Mouse (Mus musculus): ENCODE data around the gene Olfr665. TPM values are rescaled to one million over a fixed set of nuclear protein-coding genes. Genes with fewer than 3 reads are reported as not detected.
"Not testable (repeated sequence)": the region's sequence is repeated elsewhere in the genome, so short reads cannot be mapped to it uniquely, and the experiment has no call there.

Olfr665 gene
- total RNA-seq (2021) = not detected
- not detected in 2 replicates for polyA plus RNA-seq (2012; rRNA removed)
- long read RNA-seq = 0 reads

DNA sequence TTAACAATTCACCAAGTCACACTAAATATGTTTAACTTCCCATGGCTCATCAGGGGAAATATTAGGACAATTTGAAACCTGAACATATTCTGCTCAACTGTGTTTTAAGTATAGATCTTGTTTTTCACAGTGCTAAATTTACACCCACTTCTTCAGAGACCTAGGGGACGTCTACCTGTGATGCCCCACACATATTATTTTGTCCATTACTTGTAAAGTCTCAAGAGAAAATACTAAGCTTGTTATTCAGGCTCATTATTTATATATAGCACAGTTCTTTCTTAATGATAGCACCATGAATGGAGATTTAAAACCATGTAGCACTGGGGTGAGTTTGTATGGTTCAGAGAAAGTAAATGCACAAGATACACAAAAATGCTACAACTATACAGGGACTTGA, at the start of gene Olfr665:
TSS of gene Olfr665 (plus strand) at position 301 of the 400 bp plus-strand sequence.
- TF ChIP-seq EP300 (IDR thresholded peaks at IDR 0.05; ENCODE audit: insufficient read depth, low read depth, low read length) (no peak), POLR2A (IDR thresholded peaks at IDR 0.05; ENCODE audit: insufficient read depth, low read depth, low read length) (no peak), CTCF (IDR thresholded peaks at IDR 0.05) (no peak)
- Histone ChIP-seq H3K27ac (no peak within 1 kb of the TSS), H3K36me3 (ENCODE audit: control insufficient read depth, insufficient read depth, low read length) (no peaks in the 10 kb centered on the region), H3K4me3 (no peak within 1 kb of the TSS), H3K9ac (ENCODE audit: low read depth, low read length) (no peak within 1 kb of the TSS), H3K27me3 (ENCODE audit: control insufficient read depth, insufficient read depth, low read length) (no peaks in the 10 kb centered on the region), H3K79me2 (replicated peaks; ENCODE audit: control insufficient read depth, insufficient read depth, low read length) (no peaks in the 10 kb centered on the region), H3K4me1 (ENCODE audit: control insufficient read depth, insufficient read depth, low read length) (no peaks in the 10 kb centered on the region)
- DNase-seq = no peak
- intact Hi-C loops (cut with DNase I) = no loop called here
- 9% methylated on average over 1 of the region's 1 CpGs for WGBS

DNA sequence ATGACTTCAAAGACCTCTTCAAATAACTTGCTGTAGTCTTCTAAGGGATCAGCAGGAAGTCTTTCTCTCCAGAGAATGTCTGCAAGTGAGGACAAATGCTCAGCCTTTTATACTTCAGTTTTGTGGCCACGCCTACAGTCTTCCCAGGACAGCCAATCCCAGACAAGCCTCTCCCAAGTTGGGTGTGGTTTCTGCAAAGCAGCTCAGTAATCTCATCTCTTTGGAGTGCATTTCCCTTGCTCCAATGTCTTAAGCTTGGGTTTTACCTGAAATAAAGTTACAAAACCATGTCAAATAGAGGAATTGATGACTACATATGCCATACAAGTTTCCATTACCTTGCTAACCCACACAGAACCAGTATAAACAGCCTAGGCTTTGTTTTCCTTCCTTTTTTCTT, 35.3 kb upstream of the Olfr665 start, which contains the start of gene Usp17lb:
TSS of gene Usp17lb (minus strand) at position 101 of the 400 bp plus-strand sequence.
- H3K4me1 ChIP-seq (ENCODE audit: control insufficient read depth, insufficient read depth, low read length) = no peaks in the 10 kb centered on the region
- 52% methylated on average over 1 of the region's 1 CpGs for WGBS
- no peaks in the 10 kb centered on the region for H3K79me2 ChIP-seq (replicated peaks; ENCODE audit: control insufficient read depth, insufficient read depth, low read length)
- no peak within 1 kb of the TSS for H3K4me3 ChIP-seq
- intact Hi-C loops (cut with DNase I) = no loop called here
- H3K27ac ChIP-seq = no peak within 1 kb of the TSS
- no peaks in the 10 kb centered on the region for H3K36me3 ChIP-seq (ENCODE audit: control insufficient read depth, insufficient read depth, low read length)
- no peak for DNase-seq
- no peak within 1 kb of the TSS for H3K9ac ChIP-seq (ENCODE audit: low read depth, low read length)
- H3K27me3 ChIP-seq (ENCODE audit: control insufficient read depth, insufficient read depth, low read length) = no peaks in the 10 kb centered on the region
- TF ChIP-seq CTCF (IDR thresholded peaks at IDR 0.05) (no peak), EP300 (IDR thresholded peaks at IDR 0.05; ENCODE audit: insufficient read depth, low read depth, low read length) (no peak), POLR2A (IDR thresholded peaks at IDR 0.05; ENCODE audit: insufficient read depth, low read depth, low read length) (no peak)

GRCm38 (mm10) chr7:104843731-104844287, 34.0 kb upstream of the Olfr665 start:
- intact Hi-C loops (cut with DNase I) = no loop called here
- 53% methylated on average over 1 of the region's 1 CpGs for whole genome bisulfite sequencing
- TF ChIP-seq POLR2A (IDR thresholded peaks at IDR 0.05; ENCODE audit: insufficient read depth, low read depth, low read length) (no peak), CTCF (IDR thresholded peaks at IDR 0.05) (no peak), EP300 (IDR thresholded peaks at IDR 0.05; ENCODE audit: insufficient read depth, low read depth, low read length) (no peak)

GRCm38 (mm10) chr7:104851546-104851945, 26.3 kb upstream of the Olfr665 start:
- 83% methylated on average over 2 of the region's 2 CpGs for WGBS
- H3K9ac ChIP-seq (ENCODE audit: low read depth, low read length); H3K79me2 ChIP-seq (replicated peaks; ENCODE audit: control insufficient read depth, insufficient read depth, low read length); H3K27ac ChIP-seq; H3K27me3 ChIP-seq (ENCODE audit: control insufficient read depth, insufficient read depth, low read length); H3K36me3 ChIP-seq (ENCODE audit: control insufficient read depth, insufficient read depth, low read length); H3K4me3 ChIP-seq; DNase-seq; H3K4me1 ChIP-seq (ENCODE audit: control insufficient read depth, insufficient read depth, low read length); intact Hi-C loops (cut with DNase I): not testable (repeated sequence)

More at GRCm38 (mm10) chr7:104843731-104844287, 34.0 kb upstream of the Olfr665 start:
- no peak overlapping the region for H3K4me3 ChIP-seq
- no peak for DNase-seq
- no peaks in the 10 kb centered on the region for H3K27me3 ChIP-seq (ENCODE audit: control insufficient read depth, insufficient read depth, low read length)
- no peaks in the 10 kb centered on the region for H3K36me3 ChIP-seq (ENCODE audit: control insufficient read depth, insufficient read depth, low read length)
- H3K79me2 ChIP-seq (replicated peaks; ENCODE audit: control insufficient read depth, insufficient read depth, low read length) = no peaks in the 10 kb centered on the region
- no peak overlapping the region for H3K27ac ChIP-seq
- H3K4me1 ChIP-seq (ENCODE audit: control insufficient read depth, insufficient read depth, low read length) = no peaks in the 10 kb centered on the region
- H3K9ac ChIP-seq (ENCODE audit: low read depth, low read length) = no peak overlapping the region

GRCm38 (mm10) chr7:104855248-104855750, 22.5 kb upstream of the Olfr665 start:
- Histone ChIP-seq H3K4me3 (no peak overlapping the region), H3K4me1 (ENCODE audit: control insufficient read depth, insufficient read depth, low read length) (no peaks in the 10 kb centered on the region), H3K27me3 (ENCODE audit: control insufficient read depth, insufficient read depth, low read length) (no peaks in the 10 kb centered on the region), H3K79me2 (replicated peaks; ENCODE audit: control insufficient read depth, insufficient read depth, low read length) (no peaks in the 10 kb centered on the region), H3K9ac (ENCODE audit: low read depth, low read length) (no peak overlapping the region), H3K27ac (no peak overlapping the region), H3K36me3 (ENCODE audit: control insufficient read depth, insufficient read depth, low read length) (no peaks in the 10 kb centered on the region)
- TF ChIP-seq POLR2A (IDR thresholded peaks at IDR 0.05; ENCODE audit: insufficient read depth, low read depth, low read length) (no peak), CTCF (IDR thresholded peaks at IDR 0.05) (no peak), EP300 (IDR thresholded peaks at IDR 0.05; ENCODE audit: insufficient read depth, low read depth, low read length) (no peak)
- intact Hi-C loops (cut with DNase I) = no loop called here
- 59% methylated on average over 3 of the region's 3 CpGs for WGBS
- DNase-seq = no peak

DNA sequence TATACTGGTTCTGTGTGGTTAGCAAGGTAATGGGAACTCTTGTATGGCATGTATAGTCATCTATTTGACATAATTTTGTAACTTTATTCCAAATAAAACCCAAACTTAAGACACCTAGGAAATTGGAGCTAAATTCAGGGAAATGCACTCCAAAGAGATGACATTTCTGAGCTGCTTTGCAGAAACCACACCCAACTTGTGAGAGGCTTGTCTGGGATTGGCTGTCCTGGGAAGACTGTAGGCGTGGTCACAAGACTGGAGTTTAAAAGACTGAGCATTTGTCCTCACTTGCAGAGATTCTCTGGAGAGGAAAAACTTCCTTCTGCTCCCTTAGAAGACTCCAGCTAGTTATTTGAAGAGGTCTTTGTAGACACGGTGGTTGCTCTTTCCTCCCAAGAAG, 21.1 kb upstream of the Olfr665 start, which contains the start of gene Usp17la:
TSS of gene Usp17la (plus strand) at position 301 of the 400 bp plus-strand sequence.
- 73% methylated on average over 2 of the region's 2 CpGs for WGBS
- intact Hi-C loops (cut with DNase I); H3K27me3 ChIP-seq (ENCODE audit: control insufficient read depth, insufficient read depth, low read length); H3K79me2 ChIP-seq (replicated peaks; ENCODE audit: control insufficient read depth, insufficient read depth, low read length); H3K4me3 ChIP-seq; DNase-seq; H3K9ac ChIP-seq (ENCODE audit: low read depth, low read length); H3K27ac ChIP-seq; H3K36me3 ChIP-seq (ENCODE audit: control insufficient read depth, insufficient read depth, low read length); H3K4me1 ChIP-seq (ENCODE audit: control insufficient read depth, insufficient read depth, low read length): not testable (repeated sequence)
